Mouse (Mus musculus) bone marrow, adult 2 months (tissue): ENCODE results near the gene Ssbp3. TPM values are rescaled to one million over a fixed set of nuclear protein-coding genes. Genes with fewer than 3 reads are reported as not detected.

Experiments
- H3K27ac ChIP-seq: fragments of 200-500 bp; 2 replicates; pipeline ENCODE4 v1.5.1; 2012; ENCODE audit warnings: low read depth, mild to moderate bottlenecking, control low read depth, inconsistent platforms, low read length; ENCODE audit not compliant: control insufficient read depth, poor library complexity, insufficient read depth
- H3K4me1 ChIP-seq: fragments of 200-500 bp; 2 replicates; pipeline ENCODE4 v1.6.1; 2011; ENCODE audit warnings: low read length; ENCODE audit not compliant: control insufficient read depth, insufficient read depth
- H3K4me3 ChIP-seq: fragments of 200-500 bp; replicated peaks from 2 replicates; pipeline ENCODE3; 2011; ENCODE audit warnings: mild to moderate bottlenecking, low read depth, low read length, control low read depth; ENCODE audit not compliant: control insufficient read depth
- CTCF ChIP-seq: fragments of 200-500 bp; IDR thresholded peaks from 2 replicates; pipeline ENCODE4 v1.5.1; 2011; ENCODE audit warnings: low read length, control low read depth; ENCODE audit not compliant: control insufficient read depth, insufficient read depth
- POLR2A ChIP-seq: fragments of 200-500 bp; IDR thresholded peaks from 2 replicates; pipeline ENCODE4 v1.6.1; 2011; ENCODE audit warnings: low read depth, mild to moderate bottlenecking, control low read depth, low read length, borderline replicate concordance; ENCODE audit not compliant: control insufficient read depth
- WGBS: fragments of 180-500 bp; shearing (Covaris S2); methylation state at CpG from one replicate; pipeline ENCODE4 v1.1.7; 2018; 5-methylcytosine and 5-hydroxymethylcytosine counted together
- polyA plus RNA-seq: library from polyadenylated mRNA; stranded (reverse); fragments of >200 nt; gene quantifications from 2 replicates; pipeline ENCODE4 v1.2.4, GENCODE M21; 2011; ENCODE audit warnings: low replicate concordance; ENCODE audit not compliant: missing spikeins, insufficient read depth, insufficient read length

The Ssbp3 gene
- polyA plus RNA-seq, 1 experiment, result 84.3 TPM

- WGBS, result 66% methylated on average over 3 of the region's 3 CpGs
- Histone ChIP-seq H3K4me1 (peaks cover 5% of the 10 kb centered on the region), H3K4me3 (no peak overlapping the region), H3K27ac (no peak overlapping the region)
- no peak for TF ChIP-seq CTCF
These were observed 93.8 kb downstream of the Ssbp3 start for GRCm38 (mm10) chr4:107004346-107004745.

DNA sequence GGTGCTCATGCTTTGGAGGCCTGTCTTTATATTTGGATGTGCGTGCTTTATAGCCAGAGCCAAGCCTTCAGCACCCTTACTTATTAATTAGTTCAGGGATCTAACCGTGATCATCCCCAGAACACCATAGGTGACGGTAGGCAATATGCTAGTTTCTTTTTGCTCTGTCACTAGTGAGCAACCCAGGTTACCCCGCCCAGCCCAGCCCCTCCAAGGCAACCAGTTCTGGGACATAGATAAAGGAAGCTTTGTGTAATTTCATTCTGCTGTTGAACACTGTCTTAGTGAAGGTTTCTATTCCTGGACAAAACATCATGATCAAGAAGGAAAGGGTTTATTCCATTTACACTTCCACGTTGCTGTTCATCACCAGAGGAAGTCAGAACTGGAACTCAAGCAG lies 94.7 kb downstream of the Ssbp3 start:
- H3K27ac ChIP-seq, result no peak overlapping the region

DNA sequence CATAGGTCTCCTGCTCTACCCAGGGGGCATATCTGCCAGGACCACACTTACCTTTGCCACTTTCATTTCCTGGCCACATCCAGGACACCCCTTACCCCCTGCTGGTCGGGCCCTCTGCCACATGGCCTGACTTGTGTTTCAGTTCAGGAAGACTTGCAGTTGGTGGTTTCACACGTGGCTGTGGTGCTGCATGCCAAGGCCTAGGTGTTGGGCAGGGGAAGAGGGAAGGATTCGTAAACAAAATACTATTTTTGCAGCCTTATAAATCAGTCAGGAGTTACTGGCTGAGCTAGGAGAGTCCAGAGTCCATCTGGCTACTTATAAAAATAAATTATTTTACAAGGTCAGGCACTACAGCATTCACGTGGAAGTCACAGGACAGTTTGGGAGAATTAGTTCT lies 95.7 kb downstream of the Ssbp3 start:
- Histone ChIP-seq H3K4me1 (peaks cover 5% of the 10 kb centered on the region), H3K4me3 (no peak overlapping the region), H3K27ac (no peak overlapping the region)
- TF ChIP-seq POLR2A (no peak), CTCF (no peak)
- 19% methylated on average over 4 of the region's 4 CpGs for WGBS

More for the DNA sequence above, 94.7 kb downstream of the Ssbp3 start:
- TF ChIP-seq CTCF, result no peak
- TF ChIP-seq POLR2A, result no peak
- H3K4me3 ChIP-seq, result no peak overlapping the region
- peaks cover 5% of the 10 kb centered on the region for H3K4me1 ChIP-seq
- 56% methylated on average over 5 of the region's 5 CpGs for WGBS

DNA sequence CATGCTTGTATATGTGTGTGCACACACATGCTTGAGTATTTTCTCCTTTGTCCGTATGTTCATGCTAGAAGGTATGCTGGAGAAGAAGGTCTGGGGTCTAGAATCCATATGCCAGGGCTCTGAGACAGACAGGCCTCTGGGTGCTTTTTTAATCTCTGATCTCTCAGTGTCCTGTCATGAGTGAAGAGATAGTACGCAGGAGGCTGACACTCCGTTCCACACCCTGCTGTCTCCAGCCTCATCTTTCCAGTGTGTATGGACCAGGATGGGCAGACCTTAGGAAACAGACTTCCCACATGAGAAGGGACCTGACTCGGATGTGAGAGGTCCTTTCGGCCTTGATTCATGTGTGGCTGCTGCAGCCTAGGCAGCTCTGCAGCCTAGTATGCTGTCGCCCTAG lies 96.3 kb downstream of the Ssbp3 start:
- 73% methylated on average over 6 of the region's 6 CpGs for WGBS
- Histone ChIP-seq H3K4me1 (peaks cover 5% of the 10 kb centered on the region), H3K4me3 (no peak overlapping the region), H3K27ac (no peak overlapping the region)
- TF ChIP-seq CTCF, result no peak
- no peak for TF ChIP-seq POLR2A

DNA sequence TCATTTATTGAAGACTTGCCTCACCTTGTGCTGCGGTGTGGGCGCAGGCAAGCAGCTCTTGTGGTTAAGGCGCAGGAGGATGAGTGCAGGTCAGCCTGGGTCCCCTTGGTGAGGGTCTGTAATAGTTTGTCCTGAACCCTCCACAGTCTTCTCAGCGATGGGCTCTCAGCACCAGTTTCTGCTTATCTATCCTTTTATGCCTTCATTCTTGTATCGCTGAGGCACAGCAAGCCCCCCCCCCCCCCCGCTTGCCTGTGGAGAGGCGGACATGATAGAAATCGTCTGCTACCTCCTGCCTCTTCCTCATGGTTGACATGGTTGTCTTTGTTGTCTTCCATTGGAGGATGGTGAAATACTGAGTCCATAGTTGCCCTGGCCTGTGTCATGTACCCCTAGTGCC lies 96.9 kb downstream of the Ssbp3 start:
- Histone ChIP-seq H3K4me3 (no peak overlapping the region), H3K4me1 (peaks cover 5% of the 10 kb centered on the region), H3K27ac (no peak overlapping the region)
- TF ChIP-seq CTCF (no peak), POLR2A (no peak)
- 64% methylated on average over 8 of the region's 8 CpGs for WGBS

GRCm38 (mm10) chr4:107008161-107008560 lies 97.7 kb downstream of the Ssbp3 start:
- Histone ChIP-seq H3K27ac (no peak overlapping the region), H3K4me1 (peaks cover 5% of the 10 kb centered on the region), H3K4me3 (no peak overlapping the region)
- WGBS, result 60% methylated on average over 2 of the region's 2 CpGs
- TF ChIP-seq CTCF (no peak), POLR2A (no peak)

DNA sequence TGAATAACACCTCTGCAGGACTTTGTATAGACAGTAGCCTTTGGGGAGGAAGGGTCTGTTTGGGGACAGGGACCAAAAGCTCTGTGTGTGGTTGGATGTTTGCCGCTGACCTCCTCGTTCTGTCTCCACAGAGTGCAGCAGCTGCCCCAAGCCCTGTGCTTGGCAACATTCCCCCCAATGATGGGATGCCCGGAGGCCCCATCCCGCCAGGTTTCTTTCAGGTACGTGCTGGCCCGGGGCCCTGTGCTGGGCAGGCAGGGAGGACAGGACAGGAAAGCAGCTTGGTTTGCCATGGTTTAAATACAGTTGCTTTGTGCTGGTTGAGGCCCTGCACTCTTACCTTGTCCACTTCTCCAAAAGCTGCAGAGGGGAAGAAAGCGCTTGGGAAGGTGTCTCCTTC lies 99.0 kb downstream of the Ssbp3 start:
- 93% methylated on average over 7 of the region's 7 CpGs for WGBS
- H3K4me1 ChIP-seq, result peaks cover 5% of the 10 kb centered on the region
- H3K27ac ChIP-seq, result no peak overlapping the region
- no peak for TF ChIP-seq CTCF
- TF ChIP-seq POLR2A, result no peak
- no peak overlapping the region for H3K4me3 ChIP-seq

DNA sequence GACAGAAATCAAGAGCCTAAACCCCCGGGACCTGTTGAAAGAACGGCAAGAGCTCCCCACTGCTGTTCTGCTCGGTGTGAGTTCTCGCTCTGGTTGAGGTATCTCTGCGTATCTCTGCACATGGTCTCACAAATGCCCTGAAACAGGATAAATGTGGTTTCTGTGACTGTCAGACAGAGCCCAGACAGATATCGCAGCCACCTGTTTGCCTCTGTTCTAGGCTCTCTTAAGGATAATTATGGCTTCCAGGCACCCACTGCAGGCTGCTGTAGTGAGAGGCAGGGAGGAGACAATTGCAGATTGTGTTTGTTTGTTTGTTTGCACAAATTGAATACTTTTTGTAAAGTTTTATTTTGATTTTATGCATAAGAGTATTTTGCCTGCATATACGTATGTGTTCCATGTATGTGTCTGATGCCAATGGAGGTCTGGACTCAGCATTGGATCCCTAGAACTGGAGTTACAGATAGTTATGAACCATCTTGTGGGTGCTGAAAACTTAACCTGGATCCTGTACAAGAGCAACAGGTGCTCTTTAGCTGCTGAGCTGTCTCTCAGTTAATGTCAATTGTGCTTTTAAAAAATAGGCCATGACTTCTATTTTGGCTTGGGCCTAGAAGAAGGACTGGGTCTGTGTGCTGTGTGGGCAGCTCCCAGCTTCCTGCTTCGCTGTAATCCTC lies 101.0 kb downstream of the Ssbp3 start:
- Histone ChIP-seq H3K4me1 (peaks cover 4% of the 10 kb centered on the region), H3K27ac (no peak overlapping the region), H3K4me3 (no peak overlapping the region)
- 61% methylated on average over 8 of the region's 8 CpGs for WGBS
- TF ChIP-seq POLR2A (no peak), CTCF (no peak)

DNA sequence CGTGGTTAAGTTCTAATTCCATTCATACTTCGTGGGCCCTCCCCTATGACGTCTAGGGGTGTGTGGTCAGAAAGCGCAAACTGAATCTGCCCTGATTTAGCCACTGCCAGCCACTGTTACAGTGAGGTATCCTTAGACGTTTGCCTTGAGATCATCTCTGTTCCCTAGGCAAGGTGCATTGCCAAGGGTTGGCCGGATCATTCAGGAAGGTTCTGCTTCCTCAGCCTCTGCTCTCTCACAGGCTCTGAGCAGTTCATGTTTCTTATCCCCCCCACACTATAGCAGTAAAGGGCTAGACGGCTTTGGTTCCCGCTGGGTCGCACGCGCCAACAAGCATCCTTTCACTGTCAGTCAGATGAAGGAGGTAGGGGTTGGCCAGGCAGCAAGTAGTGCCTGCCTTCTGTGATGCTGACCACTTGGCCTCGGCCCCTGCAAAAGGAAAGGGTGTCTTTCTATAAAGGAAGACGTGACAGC lies 101.5 kb downstream of the Ssbp3 start:
- H3K4me3 ChIP-seq, result no peak overlapping the region
- WGBS, result 64% methylated on average over 13 of the region's 13 CpGs
- no peak overlapping the region for H3K27ac ChIP-seq
- H3K4me1 ChIP-seq, result peaks cover 4% of the 10 kb centered on the region
- TF ChIP-seq CTCF (no peak), POLR2A (no peak)
